Mouse (Mus musculus): ENCODE measurements around the gene Calml4. TPM values are rescaled to one million over a fixed set of nuclear protein-coding genes. Genes with fewer than 3 reads are reported as not detected.

Calml4 gene
- total RNA-seq, 2 experiments from 2014 or later: 0.83 to 16.9 TPM

DNA sequence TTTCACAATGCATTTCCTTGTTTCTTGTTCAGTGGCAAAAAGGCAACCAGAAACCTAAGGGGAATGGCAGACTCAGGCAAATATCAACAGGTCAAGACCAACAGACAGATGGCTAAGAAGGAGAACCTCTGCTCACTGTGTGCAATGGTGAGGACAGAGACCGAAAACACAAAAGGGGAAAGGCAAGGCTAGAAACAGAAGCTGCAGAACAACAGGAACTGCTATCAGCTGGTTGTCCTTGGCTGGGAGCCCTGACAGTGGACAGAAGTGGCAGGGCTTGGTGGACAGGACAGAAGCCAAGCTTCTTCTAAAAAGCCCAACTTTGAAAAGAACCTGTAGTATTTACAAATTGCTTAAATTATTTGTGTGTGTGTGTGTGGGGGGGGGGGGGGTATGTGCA lies 36.6 kb downstream of the Calml4 start:
- peak in 1 of 2 experiments; percentile 18 for DNase-seq (ENCODE audit: low spot score in 2 of 2)

DNA sequence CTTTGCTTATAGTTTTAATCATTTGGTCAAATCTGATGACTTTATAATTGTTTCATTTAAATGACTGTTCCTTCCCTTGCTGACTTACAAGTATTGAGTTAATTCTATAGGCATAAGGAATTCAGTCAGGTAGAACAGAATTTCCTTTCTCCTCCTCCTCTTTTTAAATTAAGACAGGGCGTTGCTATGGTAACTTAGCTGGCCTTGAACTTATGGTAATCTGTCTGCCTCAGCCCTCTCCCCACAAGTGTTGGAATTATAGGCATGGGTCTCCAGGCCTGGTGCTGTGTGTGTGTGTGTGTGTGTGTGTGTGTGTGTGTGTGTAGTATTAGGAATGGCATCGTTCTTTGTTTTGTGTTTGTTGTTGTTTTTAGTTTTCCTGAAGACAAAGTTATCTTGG lies 43.9 kb downstream of the Calml4 start:
- no peak for DNase-seq (ENCODE audit: low spot score in 2 of 2)

DNA sequence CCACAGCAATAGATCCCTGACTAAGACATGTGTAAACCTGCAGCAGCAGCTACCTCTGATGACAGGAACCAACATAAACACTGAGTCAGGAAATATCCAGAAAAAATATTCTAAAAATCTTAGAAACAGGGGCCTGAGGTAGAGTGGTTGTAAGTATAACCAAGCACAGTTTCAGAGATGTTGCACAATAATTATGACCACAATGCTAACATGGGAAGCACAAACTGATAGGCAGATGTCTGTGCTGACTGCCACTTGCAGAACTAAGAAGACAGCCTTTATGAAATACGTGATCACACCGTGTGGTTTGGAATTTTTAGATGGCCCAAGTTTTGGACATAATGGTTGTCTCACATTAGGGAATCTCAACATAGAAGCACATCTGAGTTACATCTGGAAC lies 46.0 kb downstream of the Calml4 start:
- DNase-seq (ENCODE audit: low spot score in 2 of 2): no peak

- no peak for DNase-seq (ENCODE audit: low spot score in 2 of 2)
These were observed 47.2 kb downstream of the Calml4 start for GRCm38 (mm10) chr9:62905039-62905438.

GRCm38 (mm10) chr9:62913390-62914069 lies 55.6 kb downstream of the Calml4 start:
- no peak for DNase-seq (ENCODE audit: low spot score in 2 of 2)

DNA sequence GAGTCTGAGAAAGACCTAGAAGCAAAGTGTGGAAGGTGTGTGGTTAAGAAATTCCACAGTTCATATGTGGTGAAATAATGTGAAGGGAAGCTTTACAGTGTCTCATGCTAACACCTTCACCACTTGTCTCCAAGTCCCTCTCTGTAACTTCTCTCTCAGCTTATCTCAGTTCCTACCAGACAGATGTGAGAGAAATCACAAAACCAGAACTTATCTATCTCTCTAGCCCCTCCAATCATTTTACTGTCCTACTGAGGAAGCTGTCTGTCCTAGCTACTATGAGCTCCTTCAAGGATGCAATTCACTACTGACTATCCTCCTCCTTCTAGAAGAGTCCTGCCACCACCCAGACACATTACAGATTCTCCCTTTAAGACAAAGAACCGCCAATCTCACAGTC lies 59.2 kb downstream of the Calml4 start:
- no peak for DNase-seq (ENCODE audit: low spot score in 2 of 2)

GRCm38 (mm10) chr9:62920877-62921276 lies 63.0 kb downstream of the Calml4 start:
- DNase-seq (ENCODE audit: low spot score in 2 of 2): no peak

DNA sequence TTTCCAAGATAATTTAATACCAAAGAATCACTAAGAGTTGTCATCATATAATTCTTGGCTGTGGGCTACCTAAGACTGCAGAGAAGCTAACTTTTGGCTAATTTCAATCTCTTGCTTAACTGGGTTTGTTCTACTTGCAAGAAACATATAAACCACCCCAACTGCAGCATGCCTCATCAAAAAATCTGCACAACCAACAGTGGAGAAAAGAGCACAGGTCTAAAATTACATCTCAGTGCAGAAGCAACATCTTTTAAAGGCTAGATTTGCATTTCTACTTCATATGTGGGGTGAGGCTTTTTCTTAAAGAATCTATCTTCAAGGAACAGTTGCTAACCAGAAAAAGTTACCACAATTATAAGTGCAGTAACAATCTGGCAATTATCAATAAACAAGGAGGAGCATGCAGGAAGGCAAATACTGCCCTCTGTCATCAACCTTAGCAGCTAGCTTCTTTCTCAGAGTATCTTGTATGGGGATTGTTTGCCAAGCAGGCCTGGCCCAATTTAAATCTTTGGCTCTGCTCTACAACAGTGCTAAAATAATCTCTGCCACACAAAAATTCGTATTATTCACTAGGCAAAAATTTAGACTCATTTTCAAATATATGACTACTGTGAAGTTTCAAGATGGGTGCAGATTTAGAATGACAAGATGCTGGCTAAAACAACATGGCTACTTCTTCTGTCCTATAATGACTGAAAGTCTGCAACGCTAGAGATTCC lies 67.2 kb downstream of the Calml4 start:
- DNase-seq (ENCODE audit: low spot score in 2 of 2): no peak

Other genes with a start within 250 kb of the Calml4 start
- gene Itga11, start 180.3 kb upstream of the Calml4 start, total RNA-seq (2021): under 1 TPM; 0.79 to 0.88 TPM
- gene Fem1b, start 46.1 kb upstream of the Calml4 start, total RNA-seq (2021): 100 to 1,000 TPM; 111 to 113 TPM
- 10 to 100 TPM; 10.7 to 11.3 TPM for gene Cln6, start 19.3 kb upstream of the Calml4 start, total RNA-seq (2021)
- gene Pias1, start 129.8 kb downstream of the Calml4 start, total RNA-seq (2021): 10 to 100 TPM; 48.2 to 54.9 TPM